Mouse (Mus musculus) gastrocnemius, postnatal 36 days (tissue): ENCODE results near the gene Tac4. TPM values are rescaled to one million over a fixed set of nuclear protein-coding genes. Genes with fewer than 3 reads are reported as not detected.
A peak's percentile ranks its signal among the peaks of the same experiment; 100 is the strongest.

ENCODE experiments used
- DNase-seq, 2 experiments: peaks; one replicate each; pipeline ENCODE4 v3.0.0; 2022
- intact Hi-C: fragments of 180-260 bp; cut with DNase I; formaldehyde crosslinking; loops from one replicate; pipeline ENCODE4 v1.15.1; 2025
- total RNA-seq, 2 experiments: library from RNA; stranded (reverse); gene quantifications; 2 replicates each; pipeline ENCODE4 v1.2.3; 2021

Tac4 gene
- total RNA-seq, 2 experiments from 2014 or later = not detected

GRCm38 (mm10) chr11:95310007-95310647 is 48.8 kb downstream of the Tac4 start, which contains the start of gene Kat7:
Gene Kat7 (minus strand): TSS chr11:95310246.
- peak; percentile 93 to 95 for DNase-seq
- intact Hi-C loops = no loop called here

GRCm38 (mm10) chr11:95310648-95311424 is 49.5 kb downstream of the Tac4 start:
- DNase-seq = peak in 1 of 2 experiments; percentile 25
- intact Hi-C loops = no loop called here

- intact Hi-C loops = no loop called here
- no peak for DNase-seq
Observed at GRCm38 (mm10) chr11:95311425-95311807, 50.1 kb downstream of the Tac4 start.

- intact Hi-C loops = loop anchor here (5.0 kb wide), 2 partner anchors 67 to 207 kb away; partner anchors contain the start of gene Slc35b1
Observed at GRCm38 (mm10) chr11:95315215-95315955, 54.1 kb downstream of the Tac4 start.

GRCm38 (mm10) chr11:95318116-95318515 is 56.8 kb downstream of the Tac4 start:
- intact Hi-C loops = loop anchor here (5.0 kb wide), 2 partner anchors 64 to 204 kb away; partner anchors contain the start of gene Slc35b1
- no peak for DNase-seq

More at GRCm38 (mm10) chr11:95315215-95315955, 54.1 kb downstream of the Tac4 start:
- no peak for DNase-seq

Other genes with a start within 250 kb of the Tac4 start
- 100 to 1,000 TPM; 370 to 480 TPM for gene Pdk2, start 220.2 kb upstream of the Tac4 start, total RNA-seq
- 1 to 10 TPM; 3.2 to 4.0 TPM for gene Itga3, start 184.7 kb upstream of the Tac4 start, total RNA-seq
- gene Dlx3, start 141.4 kb upstream of the Tac4 start, total RNA-seq = not detected
- not detected for gene Dlx4, start 115.3 kb upstream of the Tac4 start, total RNA-seq
- gene Kat7, start 48.7 kb downstream of the Tac4 start, total RNA-seq = 10 to 100 TPM; 20.8 to 25.1 TPM
- 1 to 10 TPM; 2.0 to 2.2 TPM for gene Fam117a, start 75.5 kb downstream of the Tac4 start, total RNA-seq
- 10 to 100 TPM; 39.5 to 46.8 TPM for gene Slc35b1, start 123.2 kb downstream of the Tac4 start, total RNA-seq
- gene Spop, start 152.6 kb downstream of the Tac4 start, total RNA-seq = 100 to 1,000 TPM; 178 to 196 TPM